Comparison of ENCODE assay signal across 12 mouse cellular contexts in the genomic region with DNA sequence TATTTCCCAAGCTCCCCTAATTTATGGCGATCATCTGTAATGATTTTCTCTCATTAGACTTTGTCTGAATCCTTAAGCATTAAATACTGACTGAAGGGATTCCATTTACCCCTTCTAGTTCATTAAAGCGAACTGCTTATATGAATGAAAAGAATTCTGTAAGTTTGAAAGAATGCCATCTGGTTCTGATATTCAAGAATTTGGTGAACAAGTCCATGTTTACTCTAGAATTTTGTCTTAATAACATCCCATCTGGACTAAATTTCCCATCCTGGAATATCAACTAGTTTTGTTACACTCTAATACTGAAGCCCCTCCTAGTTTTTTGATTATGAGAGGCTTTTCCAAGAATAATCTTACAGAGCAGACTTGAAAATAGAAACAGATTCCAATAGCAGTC.
"Had no signal": no experiment of that assay in that cellular context is flagged by ENCODE, and none has a peak within 500 bp of the region (broad histone marks: within the 10 kb centered on the region; RNA-seq: fewer than 3 reads in every experiment).

No protein-coding gene starts in this region.

- H3K4me1 ChIP-seq: kidney, embryonic 15.5 days; limb, embryonic 15.5 days; midbrain, embryonic 13.5 days; neural tube, embryonic 15.5 days had no signal

- H3K9me3 ChIP-seq: kidney, embryonic 15.5 days; limb, embryonic 15.5 days; midbrain, embryonic 13.5 days; neural tube, embryonic 15.5 days had no signal

- H3K9ac ChIP-seq: kidney, embryonic 15.5 days; limb, embryonic 15.5 days; liver, embryonic 14.5 days; midbrain, embryonic 13.5 days; neural tube, embryonic 15.5 days had no signal

- H3K27me3 ChIP-seq: kidney, embryonic 15.5 days; limb, embryonic 15.5 days; midbrain, embryonic 13.5 days; neural tube, embryonic 15.5 days had no signal

- ATAC-seq: midbrain, embryonic 13.5 days had no signal

- H3K4me3 ChIP-seq: kidney, embryonic 15.5 days; limb, embryonic 15.5 days; midbrain, embryonic 13.5 days; myocyte; neural tube, embryonic 15.5 days had no signal

- DNase-seq: kidney, postnatal 14 days; left cerebral cortex, postnatal 4 days; lung, adult 18-20 months; right cerebral cortex, adult 18-20 months; thymus, postnatal 4 days had no signal

- H3K4me2 ChIP-seq: kidney, embryonic 15.5 days; limb, embryonic 15.5 days; midbrain, embryonic 13.5 days; neural tube, embryonic 15.5 days had no signal

- H3K27ac ChIP-seq: kidney, embryonic 15.5 days; limb, embryonic 15.5 days; liver, embryonic 14.5 days; midbrain, embryonic 13.5 days; neural tube, embryonic 15.5 days; stomach, postnatal 0 days had no signal

- H3K36me3 ChIP-seq: kidney, embryonic 15.5 days; limb, embryonic 15.5 days; midbrain, embryonic 13.5 days; neural tube, embryonic 15.5 days had no signal
